Mouse (Mus musculus) intestine, postnatal 0 days (tissue): ENCODE results near the gene Magi2. TPM values are rescaled to one million over a fixed set of nuclear protein-coding genes. Genes with fewer than 3 reads are reported as not detected.

Source experiments
- ATAC-seq: fragments of 200-750 bp; cut with Nextera tagmentation; 2 replicates; pipeline ENCODE4 v1.8.0; 2017; ENCODE audit warnings: mild to moderate bottlenecking, moderate TSS enrichment, moderate library complexity
- H3K27ac ChIP-seq: fragments of 300-500 bp; sonication (generic); 2 replicates; pipeline ENCODE4 v1.5.1; 2014; ENCODE audit warnings: mild to moderate bottlenecking, low read depth, low read length, moderate library complexity
- H3K27me3 ChIP-seq: fragments of 300-500 bp; sonication (generic); replicated peaks from 2 replicates; pipeline ENCODE4 v1.6.1; 2014; ENCODE audit warnings: low read length, mixed read lengths; ENCODE audit not compliant: control insufficient read depth, insufficient read depth
- H3K36me3 ChIP-seq: fragments of 300-500 bp; sonication (generic); 2 replicates; pipeline ENCODE4 v1.6.1; 2014; ENCODE audit warnings: mild to moderate bottlenecking, moderate library complexity; ENCODE audit not compliant: control insufficient read depth, insufficient read depth
- H3K4me1 ChIP-seq: fragments of 300-500 bp; sonication (generic); replicated peaks from 2 replicates; pipeline ENCODE4 v1.6.1; 2014; ENCODE audit warnings: antibody characterized with exemption, low read length, mixed read lengths; ENCODE audit not compliant: control insufficient read depth, insufficient read depth
- H3K4me2 ChIP-seq: fragments of 300-500 bp; sonication (generic); replicated peaks from 2 replicates; pipeline ENCODE4 v1.6.1; 2014; ENCODE audit warnings: low read depth, mild to moderate bottlenecking, moderate library complexity
- H3K4me3 ChIP-seq: fragments of 300-500 bp; sonication (generic); 2 replicates; pipeline ENCODE4 v1.5.1; 2014; ENCODE audit warnings: low read depth, low read length
- H3K9ac ChIP-seq: fragments of 300-500 bp; sonication (generic); 2 replicates; pipeline ENCODE4 v1.6.1; 2014; ENCODE audit warnings: mild to moderate bottlenecking, low read depth, low read length
- H3K9me3 ChIP-seq: fragments of 300-500 bp; sonication (generic); 2 replicates; pipeline ENCODE4 v1.6.1; 2016; ENCODE audit warnings: mixed run types; ENCODE audit not compliant: control insufficient read depth
- CTCF ChIP-seq: sonication (generic); IDR thresholded peaks from 2 replicates; pipeline ENCODE4 v1.5.1; 2016; ENCODE audit warnings: low read depth, mild to moderate bottlenecking, control low read depth, antibody characterized with exemption, moderate library complexity
- WGBS: fragments of 180-500 bp; shearing (Covaris S2); extraction: QIAGEN DNeasy Blood & Tissue Kit; methylation state at CpG from one replicate; pipeline ENCODE4 v1.1.7; 2014; 5-methylcytosine and 5-hydroxymethylcytosine counted together
- polyA plus RNA-seq: library from polyadenylated mRNA; unstranded; fragments of >200 nt; fragmentation: Nextera tagmentation; extraction: Ambion mirVana; gene quantifications from 2 replicates; pipeline ENCODE4 v1.2.1, GENCODE M21; 2015

Gene Magi2
- polyA plus RNA-seq, 1 experiment from 2014 or later: 1.0 TPM

GRCm38 (mm10) chr5:20197395-20197794 lies 970.6 kb downstream of the Magi2 start:
- no peak for ATAC-seq
- Histone ChIP-seq H3K4me1 (no peaks in the 10 kb centered on the region), H3K36me3 (no peaks in the 10 kb centered on the region), H3K27me3 (no peaks in the 10 kb centered on the region), H3K4me3 (no peak overlapping the region), H3K9ac (no peak overlapping the region), H3K4me2 (no peak overlapping the region), H3K27ac (no peak overlapping the region), H3K9me3 (no peaks in the 10 kb centered on the region)
- 46% methylated on average over 9 of the region's 9 CpGs for WGBS
- no peak for TF ChIP-seq CTCF

GRCm38 (mm10) chr5:20201348-20201747 lies 974.5 kb downstream of the Magi2 start:
- TF ChIP-seq CTCF: no peak
- H3K9ac ChIP-seq: no peak overlapping the region
- H3K4me1 ChIP-seq: no peaks in the 10 kb centered on the region
- no peak for ATAC-seq
- no peaks in the 10 kb centered on the region for H3K36me3 ChIP-seq
- no peaks in the 10 kb centered on the region for H3K27me3 ChIP-seq
- H3K4me2 ChIP-seq: no peak overlapping the region
- no peak overlapping the region for H3K27ac ChIP-seq
- 81% methylated on average over 1 of the region's 1 CpGs for WGBS
- no peak overlapping the region for H3K4me3 ChIP-seq
- H3K9me3 ChIP-seq: no peaks in the 10 kb centered on the region

GRCm38 (mm10) chr5:20208110-20208509 lies 981.3 kb downstream of the Magi2 start:
- H3K36me3 ChIP-seq: no peaks in the 10 kb centered on the region
- no peak overlapping the region for H3K27ac ChIP-seq
- ATAC-seq: no peak
- H3K4me2 ChIP-seq: no peak overlapping the region
- H3K4me1 ChIP-seq: no peaks in the 10 kb centered on the region
- WGBS: 91% methylated on average over 2 of the region's 2 CpGs
- no peak overlapping the region for H3K4me3 ChIP-seq
- no peak overlapping the region for H3K9ac ChIP-seq
- no peak for TF ChIP-seq CTCF
- H3K9me3 ChIP-seq: no peaks in the 10 kb centered on the region
- H3K27me3 ChIP-seq: no peaks in the 10 kb centered on the region

GRCm38 (mm10) chr5:20213299-20213698 lies 986.5 kb downstream of the Magi2 start:
- Histone ChIP-seq H3K4me1 (no peaks in the 10 kb centered on the region), H3K36me3 (no peaks in the 10 kb centered on the region), H3K9ac (no peak overlapping the region), H3K27ac (no peak overlapping the region), H3K27me3 (no peaks in the 10 kb centered on the region), H3K4me2 (no peak overlapping the region), H3K4me3 (no peak overlapping the region), H3K9me3 (no peaks in the 10 kb centered on the region)
- ATAC-seq: no peak
- 67% methylated on average over 2 of the region's 2 CpGs for WGBS
- no peak for TF ChIP-seq CTCF

- ATAC-seq: no peak
- Histone ChIP-seq H3K4me1 (no peaks in the 10 kb centered on the region), H3K27me3 (no peaks in the 10 kb centered on the region), H3K36me3 (no peaks in the 10 kb centered on the region), H3K9me3 (no peaks in the 10 kb centered on the region), H3K27ac (no peak overlapping the region), H3K4me2 (no peak overlapping the region), H3K4me3 (no peak overlapping the region), H3K9ac (no peak overlapping the region)
- no peak for TF ChIP-seq CTCF
- 63% methylated on average over 6 of the region's 6 CpGs for WGBS
Observed at GRCm38 (mm10) chr5:20226471-20227210, 999.8 kb downstream of the Magi2 start.

- Histone ChIP-seq H3K4me2 (no peak overlapping the region), H3K4me3 (no peak overlapping the region), H3K9me3 (no peaks in the 10 kb centered on the region), H3K4me1 (no peaks in the 10 kb centered on the region), H3K36me3 (no peaks in the 10 kb centered on the region), H3K27ac (no peak overlapping the region), H3K27me3 (no peaks in the 10 kb centered on the region), H3K9ac (no peak overlapping the region)
- WGBS: 78% methylated on average over 16 of the region's 16 CpGs
- no peak for ATAC-seq
- TF ChIP-seq CTCF: no peak
Observed at GRCm38 (mm10) chr5:20227912-20228762, 1001.3 kb downstream of the Magi2 start.
